Comparison of ENCODE assay signal across 8 mouse cellular contexts in genomic region chr2:92183613-92184076, GRCm38 (mm10).
DNase-seq lines count a peak whose midpoint lies in the region; ATAC-seq lines count a peak whose summit lies in the region.

No protein-coding gene starts in this region.

- ATAC-seq in heart, embryonic 14.5 days (ENCODE audit: insufficient number of reproducible peaks, insufficient read depth, low FRiP score, low read depth) = peak; percentile 86
- peak; percentile 83 for ATAC-seq in liver, embryonic 12.5 days

- H3K9me3 ChIP-seq in heart, embryonic 14.5 days (ENCODE audit: control insufficient read depth, low read length) = no peaks in the 10 kb centered on the region
- no peaks in the 10 kb centered on the region for H3K9me3 ChIP-seq in liver, embryonic 12.5 days (replicated peaks)

- peak; percentile 86 to 88 for DNase-seq in CD8-positive naive resting alpha-beta T cell, adult 2 months (ENCODE audit: low read depth in 2 of 2, low spot score in 2 of 2)
- peak; percentile 51 for DNase-seq in c-Kit-negative CD71-positive TER-119-positive erythroid progenitor cells, embryonic 14.5 days (ENCODE audit: low read depth, low spot score)
- peak; percentile 42 for DNase-seq in fibroblast of lung, adult 2 months (ENCODE audit: low read depth)
- peak; percentile 96 for DNase-seq in kidney, postnatal 14 days
- DNase-seq in naive thymus-derived CD4-positive, alpha-beta T cell, adult 2 months (ENCODE audit: low read depth) = peak; percentile 93
- peak; percentile 90 for DNase-seq in splenic B cell, adult 2 months (ENCODE audit: low read depth, low spot score)

- no peaks in the 10 kb centered on the region for H3K36me3 ChIP-seq in heart, embryonic 14.5 days (ENCODE audit: control insufficient read depth, insufficient read depth, low read length)
- no peaks in the 10 kb centered on the region for H3K36me3 ChIP-seq in liver, embryonic 12.5 days
- no peaks in the 10 kb centered on the region for H3K36me3 ChIP-seq in splenic B cell, adult 2 months (ENCODE audit: control insufficient read depth, insufficient read depth, low read length, poor library complexity, severe bottlenecking)

- peak overlapping the region; percentile 87 to 89 for H3K4me3 ChIP-seq in heart, embryonic 14.5 days (ENCODE audit: control insufficient read depth in 1 of 2, insufficient read depth in 1 of 2, low read depth in 1 of 2, low read length in 2 of 2)
- H3K4me3 ChIP-seq in liver, embryonic 12.5 days = peak overlapping the region; percentile 85

- H3K27me3 ChIP-seq in heart, embryonic 14.5 days (ENCODE audit: control insufficient read depth, insufficient read depth, low read length) = no peaks in the 10 kb centered on the region
- H3K27me3 ChIP-seq in liver, embryonic 12.5 days (replicated peaks) = 0 out of 2 replicates have a peak, but pooled peaks cover 10% of the 10 kb centered on the region
- no peaks in the 10 kb centered on the region for H3K27me3 ChIP-seq in splenic B cell, adult 2 months (ENCODE audit: control insufficient read depth, insufficient read depth, low read length, poor library complexity, severe bottlenecking)

- peak overlapping the region; percentile 90 for H3K4me2 ChIP-seq in heart, embryonic 14.5 days (ENCODE audit: low read length)
- H3K4me2 ChIP-seq in liver, embryonic 12.5 days = peak overlapping the region; percentile 100

- WGBS in heart, embryonic 14.5 days = under 1% methylated on average over 36 of the region's 40 CpGs
- under 1% methylated on average over 33 of the region's 40 CpGs for WGBS in liver, embryonic 12.5 days (ENCODE audit: insufficient replicate concordance)

- H3K4me1 ChIP-seq in heart, embryonic 14.5 days (ENCODE audit: control insufficient read depth in 2 of 2, insufficient read depth in 2 of 2, low read length in 2 of 2) = peaks cover 0 to 33% of the 10 kb centered on the region in 2 experiments; a peak in 3 of 4 replicates
- peaks cover 35% of the 10 kb centered on the region for H3K4me1 ChIP-seq in liver, embryonic 12.5 days

- peak overlapping the region; percentile 88 to 99 for H3K27ac ChIP-seq in heart, embryonic 14.5 days (replicated peaks in 1 of 2; ENCODE audit: control insufficient read depth in 1 of 2, insufficient read depth in 1 of 2, low read depth in 2 of 2, low read length in 2 of 2)
- peak overlapping the region; percentile 95 for H3K27ac ChIP-seq in liver, embryonic 12.5 days

- peak overlapping the region; percentile 94 for H3K9ac ChIP-seq in heart, embryonic 14.5 days (ENCODE audit: low read length)
- peak overlapping the region; percentile 88 for H3K9ac ChIP-seq in liver, embryonic 12.5 days

Comparison
In these comparisons a context has a peak if more than half of its experiments do, and no peak if none do; other contexts are left out.
1. Peak in every context shown above with its lines: DNase-seq, ATAC-seq, H3K4me3 ChIP-seq and H3K27ac ChIP-seq.
2. DNase-seq: peak in every context shown above with its lines; median percentile 96 in kidney, postnatal 14 days; 93 in naive thymus-derived CD4-positive, alpha-beta T cell, adult 2 months; 90 in splenic B cell, adult 2 months; 87 in CD8-positive naive resting alpha-beta T cell, adult 2 months; 51 in c-Kit-negative CD71-positive TER-119-positive erythroid progenitor cells, embryonic 14.5 days; 42 in fibroblast of lung, adult 2 months.